Mouse (Mus musculus) T-helper 2 cell (primary cell): ENCODE data around the gene Lyzl6.

Source experiments
- in situ Hi-C: fragments of 300-600 bp; cut with MboI, MseI; formaldehyde crosslinking; loops from one replicate; pipeline ENCODE4 v1.15.1; 2025; ENCODE audit warnings: high pct_unique_total_duplicates

Lyzl6 gene

DNA sequence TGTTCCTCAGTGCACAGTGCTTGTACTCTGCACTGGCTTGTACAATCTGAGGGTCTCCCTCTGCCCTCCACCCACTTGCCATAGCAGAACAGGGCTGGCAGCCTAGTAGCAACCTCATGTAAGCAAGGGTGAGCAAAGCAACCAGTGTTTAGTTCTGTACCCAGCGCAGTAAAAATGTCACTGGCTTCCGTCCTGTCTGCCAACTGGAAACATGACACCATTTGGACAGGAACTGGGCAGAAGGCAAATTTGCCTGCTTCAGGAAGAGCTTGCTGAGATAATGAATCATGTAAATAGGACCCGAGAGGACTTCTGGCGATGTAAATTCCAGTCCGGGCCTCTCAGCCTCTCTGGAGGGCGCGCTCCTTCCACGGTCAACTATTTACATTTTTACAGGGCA lies 7.0 kb upstream of the Lyzl6 start:
- in situ Hi-C loops = no loop called here

DNA sequence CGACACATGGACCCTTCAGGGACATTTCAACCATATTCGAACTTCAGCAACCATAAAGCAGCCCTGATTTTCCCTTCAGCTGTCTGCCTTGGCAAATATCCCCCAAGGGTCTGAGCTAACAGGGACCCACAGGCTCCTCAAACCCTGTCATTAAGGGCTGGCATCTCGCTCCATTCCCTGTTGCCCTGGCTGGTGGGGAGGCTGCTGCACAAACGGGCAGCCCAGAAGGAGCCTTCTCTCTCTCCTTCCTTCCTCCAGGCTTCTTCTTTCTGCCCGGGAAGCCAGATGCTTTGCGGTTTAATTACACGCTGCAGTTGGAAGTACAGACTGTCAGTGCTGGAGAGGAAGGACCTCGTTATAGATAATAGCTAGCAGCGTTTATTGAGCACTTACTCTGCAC lies 4.5 kb upstream of the Lyzl6 start:
- in situ Hi-C loops = no loop called here

DNA sequence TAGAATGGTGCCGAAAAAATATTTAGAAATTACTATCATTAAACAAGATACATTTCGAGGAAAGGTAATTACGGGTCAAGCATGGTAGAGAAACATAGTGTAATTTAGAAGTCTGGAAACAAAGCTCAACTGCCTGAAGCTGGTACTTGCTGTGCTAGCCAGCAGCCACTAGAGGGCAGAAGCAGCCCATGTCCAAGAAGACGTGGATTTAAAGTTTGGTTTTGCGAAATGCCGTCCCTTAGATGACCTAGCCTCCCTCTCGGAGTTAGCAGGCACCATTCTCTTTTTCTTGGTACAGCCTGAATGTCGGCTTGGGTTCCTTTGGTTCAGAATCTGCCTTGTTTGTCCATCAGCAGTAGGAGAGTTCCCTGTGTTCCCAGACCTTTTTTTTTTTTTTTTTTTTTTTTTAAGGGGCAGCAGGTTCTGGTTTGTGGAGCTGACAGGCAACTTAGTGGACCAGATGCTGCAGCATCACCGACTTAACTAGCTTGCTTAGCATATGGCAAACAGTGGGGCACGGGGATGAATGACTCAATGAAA lies 787 bp upstream of the Lyzl6 start:
- in situ Hi-C loops = no loop called here

DNA sequence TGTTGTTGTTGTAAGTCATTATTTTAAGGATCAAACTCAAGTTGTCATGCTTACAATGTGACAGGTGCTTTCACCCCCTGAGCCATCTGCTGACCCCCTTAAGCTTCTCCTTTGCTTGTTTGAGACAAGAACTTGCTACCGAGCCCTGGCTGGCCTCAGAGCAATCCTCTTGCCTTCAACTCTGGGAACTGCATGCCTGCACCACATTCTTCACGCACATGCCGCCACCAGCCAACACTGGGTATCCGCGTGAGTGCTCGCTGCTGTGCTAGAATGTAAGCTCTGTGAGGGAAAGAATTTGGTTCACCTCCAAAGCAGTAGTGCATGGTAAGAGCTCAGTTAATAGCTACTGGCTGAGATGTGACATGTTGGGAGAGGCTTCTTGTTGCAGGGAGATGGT lies 2.4 kb downstream of the Lyzl6 start:
- in situ Hi-C loops = no loop called here

DNA sequence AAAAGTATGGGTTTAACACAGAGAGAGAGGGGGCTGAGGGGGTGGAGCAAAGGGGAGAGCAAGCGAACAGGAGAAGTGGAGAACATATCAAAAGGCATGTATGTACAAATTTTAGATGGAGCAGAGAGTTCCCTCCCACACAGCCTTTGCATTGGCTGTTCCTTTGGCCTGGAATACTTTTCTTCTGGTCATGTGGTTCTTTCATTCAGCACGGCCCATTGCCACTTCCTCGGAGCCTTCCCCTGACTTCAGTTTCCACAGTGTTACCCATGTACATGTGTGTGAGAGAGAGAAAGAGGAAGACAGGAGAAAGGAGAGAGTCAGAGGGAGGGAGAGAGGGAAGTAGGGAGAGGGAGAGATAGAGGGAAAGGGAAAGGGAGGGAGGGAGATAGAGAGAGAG lies 3.2 kb downstream of the Lyzl6 start:
- in situ Hi-C loops = no loop called here

DNA sequence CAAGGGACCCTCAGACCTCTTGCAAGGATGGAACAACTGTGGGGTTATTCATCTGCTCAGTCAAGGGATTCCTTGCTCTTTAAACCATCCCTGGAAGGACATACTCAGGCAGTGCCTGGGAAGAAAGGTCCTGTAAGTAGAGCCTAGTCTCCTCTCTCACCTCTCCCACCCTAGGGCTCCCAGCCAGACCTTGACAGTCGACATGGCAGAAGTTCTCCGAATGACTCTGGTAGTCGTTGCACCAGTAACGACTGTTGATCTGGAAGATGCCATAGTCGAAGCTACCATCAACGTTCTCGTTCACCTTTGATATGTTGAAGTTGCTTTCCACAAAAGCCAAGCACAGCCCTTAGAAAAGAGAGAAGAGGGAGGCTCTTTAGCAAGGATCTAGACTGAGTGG lies 3.9 kb downstream of the Lyzl6 start:
- in situ Hi-C loops = no loop called here

DNA sequence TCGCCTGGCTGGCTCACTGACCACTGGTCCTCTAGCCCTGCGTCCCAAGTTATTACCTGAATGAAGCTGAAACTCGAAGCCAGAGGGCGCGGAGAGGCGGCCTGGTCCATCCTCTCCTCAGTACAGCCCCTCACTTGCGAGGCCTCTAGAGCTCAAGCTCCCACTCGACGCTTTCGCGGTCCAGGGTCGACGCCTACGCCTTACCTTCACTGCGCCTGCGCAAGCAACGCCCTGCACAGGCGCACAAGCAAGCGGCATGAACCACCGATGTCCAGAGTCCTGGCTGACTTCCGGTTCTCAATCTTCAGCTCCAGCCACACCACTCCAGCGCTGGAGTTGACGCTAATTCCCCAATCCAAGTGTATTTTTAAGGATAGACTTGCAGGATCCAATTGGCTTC lies 11.2 kb downstream of the Lyzl6 start:
- in situ Hi-C loops = no loop called here

DNA sequence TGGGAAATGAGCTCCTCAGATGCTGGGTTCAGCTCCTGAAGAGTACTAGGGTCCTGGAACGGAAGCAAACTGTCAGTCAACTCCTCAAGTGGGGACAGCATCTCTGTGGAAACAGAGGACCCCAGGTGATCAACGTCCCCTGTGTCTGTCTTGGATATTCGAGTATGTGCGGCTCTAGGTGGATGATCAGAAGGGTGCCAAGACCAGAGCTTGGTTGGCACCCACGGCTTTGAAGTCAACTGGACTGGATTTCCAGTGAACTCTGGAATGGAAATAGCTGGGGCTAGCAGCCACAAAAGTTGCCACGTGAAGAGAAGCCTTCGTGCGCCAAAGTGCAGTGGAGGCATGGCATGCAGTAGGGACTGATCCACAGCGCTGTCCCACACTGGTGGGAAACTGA lies 17.6 kb downstream of the Lyzl6 start, which contains the start of gene Gm884:
Gene Gm884, minus strand, starts transcription at position 101 of the 400 bp plus-strand sequence.
- in situ Hi-C loops = no loop called here

DNA sequence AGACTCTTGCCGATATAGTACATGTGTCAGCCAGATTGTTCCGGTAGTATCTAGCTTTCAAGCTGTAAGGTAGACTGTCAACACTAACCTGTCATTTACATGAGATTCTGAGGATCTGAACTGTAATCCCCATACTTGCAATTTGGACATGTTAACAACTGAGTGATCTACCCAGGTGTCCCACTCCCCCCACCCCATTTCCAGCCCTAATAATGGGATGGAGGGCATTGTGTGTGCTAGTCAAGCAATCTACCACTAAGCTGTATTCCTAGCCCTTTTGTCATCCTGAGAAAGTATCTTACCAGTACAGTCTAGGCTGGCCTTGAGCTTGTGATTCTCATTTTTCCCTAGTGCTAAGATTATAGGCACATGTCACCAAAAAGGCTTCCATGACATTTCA lies 27.9 kb downstream of the Lyzl6 start:
- in situ Hi-C loops = no loop called here

DNA sequence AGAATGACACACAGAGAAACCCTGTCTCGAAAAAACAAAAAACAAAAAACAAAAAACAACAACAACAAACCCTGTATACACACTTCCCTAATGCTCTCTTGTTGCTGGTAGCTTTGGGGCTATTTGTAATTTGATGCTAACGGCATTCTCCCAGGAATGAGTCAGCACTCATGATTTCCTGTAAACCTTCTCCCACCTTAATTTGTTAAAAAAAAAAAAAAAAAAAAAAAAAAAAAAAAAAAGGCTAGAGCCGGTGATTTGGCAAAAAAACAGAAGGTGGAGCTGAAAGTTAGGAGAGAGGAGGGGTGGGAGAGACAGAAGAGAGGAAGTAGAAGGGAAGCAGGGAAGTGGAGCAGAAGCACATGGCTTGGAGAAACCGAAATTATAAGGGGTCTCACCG lies 32.1 kb downstream of the Lyzl6 start:
- in situ Hi-C loops = no loop called here
